Mouse (Mus musculus) R1 (cell line): ENCODE measurements around the gene A930018P22Rik.

Source experiments
- DNase-seq: peaks from one replicate; pipeline ENCODE4 v3.0.0-alpha.2; 2018; ENCODE audit warnings: low read depth, low spot score

Gene A930018P22Rik

DNA sequence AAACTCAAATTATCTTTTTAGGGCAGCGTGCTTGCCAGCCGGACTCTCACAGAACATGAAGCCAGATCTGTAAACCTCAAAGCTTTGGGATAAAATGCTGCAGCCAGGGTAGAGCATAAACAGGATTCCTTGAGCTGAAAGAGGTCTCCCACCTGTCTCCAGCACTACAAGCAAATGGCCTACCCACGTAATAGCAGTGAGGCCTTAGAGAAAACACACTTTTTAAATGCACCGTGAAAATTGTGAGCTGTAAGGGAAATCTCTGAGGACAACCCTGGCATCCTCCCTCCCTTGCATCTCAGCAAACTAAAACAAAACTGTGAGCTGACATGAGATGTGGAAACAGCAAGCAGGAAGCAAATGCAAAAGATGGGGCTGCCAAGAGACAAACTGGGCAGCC is 35.3 kb downstream of the A930018P22Rik start:
- no peak for DNase-seq

DNA sequence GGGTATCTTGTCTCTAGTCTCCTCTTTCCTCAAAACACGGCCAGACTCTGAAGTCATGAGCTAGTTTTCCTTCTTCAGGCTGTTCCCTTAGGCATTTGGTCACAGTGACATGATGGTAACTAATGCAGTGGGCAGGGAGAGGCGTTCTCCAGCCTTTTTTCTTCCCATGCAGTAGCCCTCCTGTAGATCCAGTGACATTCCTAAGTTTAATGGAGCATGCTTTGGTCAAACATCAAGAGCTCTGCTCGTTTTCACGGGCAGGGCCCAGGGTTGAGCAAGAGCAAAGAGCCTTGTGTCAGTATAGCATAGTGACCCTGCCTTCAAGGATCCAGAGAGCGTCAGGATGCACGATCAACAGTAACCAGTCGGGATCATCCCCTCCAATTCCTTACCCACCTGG is 40.8 kb downstream of the A930018P22Rik start:
- DNase-seq, result no peak

DNA sequence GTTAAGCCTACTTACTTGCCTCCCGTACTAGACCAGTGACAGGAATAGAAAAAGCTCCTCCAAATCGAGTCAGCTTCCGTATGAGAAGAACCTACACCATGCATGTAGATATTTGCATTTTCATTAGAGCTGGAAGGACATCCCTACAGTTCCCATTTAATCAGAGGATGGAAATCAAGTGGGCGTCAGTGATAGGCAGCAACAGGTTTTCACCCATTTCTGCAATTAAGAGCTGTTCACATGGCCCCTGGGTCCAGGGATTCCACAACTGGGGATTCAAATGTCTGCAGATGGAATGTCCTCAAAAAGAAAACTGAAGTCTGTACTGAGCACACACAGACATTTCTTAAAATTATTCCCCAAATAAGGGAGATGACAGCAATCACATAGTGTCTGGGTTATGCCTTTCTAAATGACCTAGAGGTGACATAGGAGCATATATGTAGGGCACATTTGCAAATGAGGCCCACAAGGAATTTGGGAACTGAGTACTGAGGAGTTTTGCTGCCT is 41.5 kb downstream of the A930018P22Rik start:
- DNase-seq, result no peak

DNA sequence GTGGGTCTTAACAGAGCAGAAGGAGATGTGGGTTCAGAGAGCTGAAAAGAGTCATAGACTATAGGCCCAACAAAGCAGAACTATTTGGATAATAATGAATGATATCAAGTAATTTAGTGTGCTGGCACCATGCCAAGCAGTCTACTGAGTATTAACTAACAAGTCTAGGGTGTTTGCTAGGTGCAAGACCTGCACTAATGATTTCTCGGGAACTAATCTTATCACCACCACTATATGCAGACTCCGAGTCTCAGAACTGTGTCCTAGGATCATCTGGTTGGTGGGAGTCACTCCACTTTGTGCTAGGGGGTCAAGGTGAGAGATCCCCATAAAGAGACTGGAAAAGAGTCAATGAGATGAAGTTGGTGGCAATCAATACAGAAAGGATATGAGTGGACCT is 43.1 kb downstream of the A930018P22Rik start:
- DNase-seq, result no peak

DNA sequence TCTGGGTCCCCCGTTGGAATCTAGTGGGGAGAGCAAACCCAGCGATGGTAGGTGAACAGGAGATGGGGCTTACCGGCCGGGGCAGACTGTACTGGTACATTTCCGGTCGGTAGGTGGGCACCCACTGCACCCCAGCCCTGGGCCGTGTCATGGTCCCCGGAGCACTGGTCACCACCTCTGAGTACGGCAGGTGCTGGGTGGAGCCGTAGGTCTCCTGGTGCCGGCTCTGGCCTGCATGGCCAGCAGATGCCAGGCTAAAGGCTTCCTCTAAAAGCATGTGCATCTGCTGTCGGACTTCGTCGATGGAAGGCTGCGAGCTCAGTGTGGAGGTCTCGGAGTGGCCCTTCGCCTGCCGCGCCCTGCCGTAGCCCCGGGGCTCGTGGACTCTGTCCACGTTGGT is 45.2 kb downstream of the A930018P22Rik start:
- no peak for DNase-seq

DNA sequence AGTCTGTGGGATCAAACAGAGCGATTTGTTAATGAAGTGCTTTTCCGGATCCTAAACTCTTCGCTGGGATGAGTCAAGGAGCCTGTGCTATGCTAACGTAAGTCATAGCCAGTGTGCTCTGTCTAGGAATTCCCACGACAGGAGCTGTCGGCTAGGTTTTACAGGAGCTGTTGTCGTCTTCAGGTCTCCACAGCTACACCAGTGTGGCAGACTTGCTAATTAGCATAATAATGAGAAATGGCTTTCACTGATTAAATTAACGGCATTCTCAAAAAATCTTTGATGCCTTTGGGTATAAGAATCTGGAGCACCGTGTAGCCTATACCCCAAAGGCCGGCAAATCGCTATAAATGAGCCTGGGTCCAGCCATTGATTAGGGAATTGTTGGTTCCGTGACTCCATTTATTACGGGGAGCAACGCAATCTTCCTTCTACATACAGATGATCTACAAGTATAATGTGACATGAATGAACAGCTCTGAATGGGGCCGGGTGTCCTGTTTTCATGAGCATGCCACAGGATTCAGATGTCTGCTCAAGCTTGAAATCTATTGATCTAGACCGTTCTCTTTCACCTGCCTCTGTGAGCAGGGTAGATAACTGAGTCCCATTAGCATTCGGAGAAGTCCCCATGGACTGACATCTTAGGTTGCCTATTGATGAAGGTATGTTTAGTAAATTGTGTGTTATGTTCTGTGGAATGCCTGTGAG is 45.8 kb downstream of the A930018P22Rik start:
- DNase-seq, result no peak

DNA sequence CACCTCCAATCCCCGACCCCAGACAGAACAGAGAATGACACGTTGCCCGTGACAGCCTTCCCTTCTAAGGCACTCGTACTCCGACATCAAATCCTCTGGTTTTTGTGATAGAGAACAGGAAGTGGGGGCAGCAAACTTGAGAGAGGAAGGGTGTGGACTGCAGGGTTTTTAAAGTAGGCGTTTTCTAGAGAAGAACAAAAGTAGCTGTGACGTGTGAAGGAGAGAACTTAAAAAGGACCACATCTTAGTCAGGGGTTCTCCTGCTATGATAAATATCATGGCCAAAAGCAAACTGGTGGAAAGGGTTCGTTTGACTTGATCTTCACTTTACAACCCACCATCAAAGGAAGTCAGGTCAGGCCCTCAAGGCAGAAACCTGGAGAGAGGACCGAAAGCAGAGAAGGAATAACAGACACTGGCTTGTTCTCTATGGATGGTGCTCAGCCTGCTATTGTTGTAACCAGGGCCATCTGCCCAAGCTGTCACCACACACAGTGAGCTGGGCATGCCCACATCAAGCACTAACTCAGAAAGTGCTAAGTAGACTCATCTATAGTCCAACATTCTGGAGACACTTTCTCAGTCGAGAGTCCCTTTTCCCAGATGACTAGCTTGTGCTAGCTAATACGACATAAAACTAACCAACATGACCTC is 50.3 kb downstream of the A930018P22Rik start:
- no peak for DNase-seq

DNA sequence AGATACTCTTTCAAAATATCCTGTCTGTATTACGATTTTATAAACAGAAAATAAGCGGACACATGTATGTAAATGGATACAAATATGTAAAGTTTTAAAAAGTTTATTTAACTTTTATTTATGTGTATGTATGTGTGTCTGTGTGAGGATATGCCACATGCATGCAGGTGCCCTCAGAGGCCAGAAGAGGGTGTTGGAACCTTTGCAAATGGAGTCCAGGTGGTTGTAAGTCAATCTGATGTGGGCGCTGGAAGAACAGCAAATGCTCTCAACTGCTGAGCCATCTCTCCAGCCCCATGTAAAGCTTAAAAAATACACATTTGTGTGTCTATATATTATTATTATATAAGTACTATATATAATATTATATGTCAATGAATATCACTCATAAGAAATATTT is 50.9 kb downstream of the A930018P22Rik start:
- DNase-seq, result no peak
